Mouse (Mus musculus): ENCODE results near the gene Aldh3a1.
"Not testable (repeated sequence)": the region's sequence is repeated elsewhere in the genome, so short reads cannot be mapped to it uniquely, and the experiment has no call there.

Aldh3a1 gene

GRCm38 (mm10) chr11:61207487-61208246, at the start of gene Aldh3a1:
Gene Aldh3a1 (plus strand): TSS chr11:61207537.
- DNase-seq (ENCODE audit: low read depth): no peak

- DNase-seq (ENCODE audit: low read depth): no peak
These were observed 49.2 kb upstream of the Aldh3a1 start for GRCm38 (mm10) chr11:61158141-61158540.

- peak; percentile 47 for DNase-seq (ENCODE audit: low read depth)
These were observed 47.3 kb upstream of the Aldh3a1 start for GRCm38 (mm10) chr11:61159796-61160732.

- no peak for DNase-seq (ENCODE audit: low read depth)
These were observed 46.2 kb upstream of the Aldh3a1 start for GRCm38 (mm10) chr11:61161121-61161520.

- no peak for DNase-seq (ENCODE audit: low read depth)
These were observed 44.6 kb upstream of the Aldh3a1 start for GRCm38 (mm10) chr11:61162776-61163175.

GRCm38 (mm10) chr11:61163341-61163740, 44.0 kb upstream of the Aldh3a1 start:
- no peak for DNase-seq (ENCODE audit: low read depth)

- no peak for DNase-seq (ENCODE audit: low read depth)
These were observed 43.0 kb upstream of the Aldh3a1 start for GRCm38 (mm10) chr11:61164366-61164765.

- no peak for DNase-seq (ENCODE audit: low read depth)
These were observed 42.5 kb upstream of the Aldh3a1 start for GRCm38 (mm10) chr11:61164881-61165280.

GRCm38 (mm10) chr11:61170184-61170583, 37.2 kb upstream of the Aldh3a1 start:
- DNase-seq (ENCODE audit: low read depth): no peak

GRCm38 (mm10) chr11:61173477-61173876, 33.9 kb upstream of the Aldh3a1 start:
- not testable (repeated sequence) for DNase-seq (ENCODE audit: low read depth)

GRCm38 (mm10) chr11:61174291-61174820, 33.0 kb upstream of the Aldh3a1 start:
- DNase-seq (ENCODE audit: low read depth): peak; percentile 73

GRCm38 (mm10) chr11:61174821-61175658, 32.3 kb upstream of the Aldh3a1 start, which contains the start of gene Usp22:
Gene Usp22 (minus strand): TSS chr11:61175055.
- DNase-seq (ENCODE audit: low read depth): peak; percentile 100

- no peak for DNase-seq (ENCODE audit: low read depth)
These were observed 31.6 kb upstream of the Aldh3a1 start for GRCm38 (mm10) chr11:61175778-61176177.

GRCm38 (mm10) chr11:61176321-61176720, 31.0 kb upstream of the Aldh3a1 start:
- DNase-seq (ENCODE audit: low read depth): no peak

GRCm38 (mm10) chr11:61180361-61180760, 27.0 kb upstream of the Aldh3a1 start:
- no peak for DNase-seq (ENCODE audit: low read depth)

GRCm38 (mm10) chr11:61181624-61182023, 25.7 kb upstream of the Aldh3a1 start:
- no peak for DNase-seq (ENCODE audit: low read depth)

- DNase-seq (ENCODE audit: low read depth): no peak
These were observed 23.5 kb upstream of the Aldh3a1 start for GRCm38 (mm10) chr11:61183820-61184219.

GRCm38 (mm10) chr11:61190776-61191175, 16.6 kb upstream of the Aldh3a1 start:
- no peak for DNase-seq (ENCODE audit: low read depth)

- not testable (repeated sequence) for DNase-seq (ENCODE audit: low read depth)
These were observed 15.2 kb upstream of the Aldh3a1 start for GRCm38 (mm10) chr11:61192123-61192522.

GRCm38 (mm10) chr11:61192779-61193178, 14.6 kb upstream of the Aldh3a1 start:
- DNase-seq (ENCODE audit: low read depth): no peak

GRCm38 (mm10) chr11:61193392-61193791, 13.9 kb upstream of the Aldh3a1 start:
- DNase-seq (ENCODE audit: low read depth): peak; percentile 83

Measured in naive thymus-derived CD4-positive, alpha-beta T cell, adult 2 months (primary cell).